Mouse (Mus musculus) limb, embryonic 14.5 days (tissue): ENCODE measurements around the gene Hipk3. TPM values are rescaled to one million over a fixed set of nuclear protein-coding genes. Genes with fewer than 3 reads are reported as not detected.

ENCODE experiments used
- ATAC-seq: fragments of 200-750 bp; cut with Nextera tagmentation; 2 replicates; pipeline ENCODE4 v1.8.0; 2017; ENCODE audit warnings: low read depth, moderate number of reproducible peaks, moderate TSS enrichment; ENCODE audit not compliant: low FRiP score
- DNase-seq: peaks from one replicate; pipeline ENCODE4 v3.0.0-alpha.2; 2015; ENCODE audit warnings: low spot score
- H3K27ac ChIP-seq: fragments of 300-500 bp; sonication (generic); replicated peaks from 2 replicates; pipeline ENCODE4 v1.5.1; 2014; ENCODE audit warnings: low read depth, mild to moderate bottlenecking, low read length, moderate library complexity, mixed read lengths
- H3K27me3 ChIP-seq: fragments of 300-500 bp; sonication (generic); 2 replicates; pipeline ENCODE4 v1.6.1; 2014; ENCODE audit warnings: low read length, mixed read lengths; ENCODE audit not compliant: control insufficient read depth, insufficient read depth
- H3K36me3 ChIP-seq: fragments of 300-500 bp; sonication (generic); 2 replicates; pipeline ENCODE4 v1.6.1; 2014; ENCODE audit warnings: mild to moderate bottlenecking, low read length, moderate library complexity, mixed read lengths; ENCODE audit not compliant: control insufficient read depth, insufficient read depth
- H3K4me1 ChIP-seq: fragments of 300-500 bp; sonication (generic); 2 replicates; pipeline ENCODE4 v1.6.1; 2014; ENCODE audit warnings: antibody characterized with exemption, low read length, mixed read lengths; ENCODE audit not compliant: control insufficient read depth, insufficient read depth
- H3K4me2 ChIP-seq: fragments of 300-500 bp; sonication (generic); replicated peaks from 2 replicates; pipeline ENCODE4 v1.6.1; 2014; ENCODE audit warnings: low read depth, mild to moderate bottlenecking, low read length, moderate library complexity; ENCODE audit not compliant: severe bottlenecking
- H3K4me3 ChIP-seq: fragments of 300-500 bp; sonication (generic); replicated peaks from 2 replicates; pipeline ENCODE4 v1.5.1; 2014; ENCODE audit warnings: low read length
- H3K9ac ChIP-seq: fragments of 300-500 bp; sonication (generic); 2 replicates; pipeline ENCODE4 v1.6.1; 2014; ENCODE audit warnings: mild to moderate bottlenecking, low read depth, low read length, moderate library complexity; ENCODE audit not compliant: severe bottlenecking
- H3K9me3 ChIP-seq: fragments of 300-500 bp; sonication (generic); 2 replicates; pipeline ENCODE4 v1.6.1; 2016; ENCODE audit warnings: low read length; ENCODE audit not compliant: control insufficient read depth
- POLR2A ChIP-seq: fragments of 200-500 bp; IDR thresholded peaks from 2 replicates; pipeline ENCODE4 v1.8.0; 2012; ENCODE audit warnings: inconsistent platforms, mild to moderate bottlenecking, moderate library complexity, borderline replicate concordance; ENCODE audit not compliant: insufficient read depth, insufficient read length; ENCODE audit errors: extremely low read depth
- WGBS: fragments of 180-500 bp; shearing (Covaris S2); extraction: QIAGEN DNeasy Blood & Tissue Kit; methylation state at CpG from one replicate; pipeline ENCODE4 v1.1.7; 2014; 5-methylcytosine and 5-hydroxymethylcytosine counted together
- microRNA counts: library from miRNA; unstranded; fragments of <30 nt; microRNA quantifications from one replicate; lab custom pipeline; 2016
- microRNA-seq: library from miRNA; unstranded; fragments of <30 nt; microRNA quantifications from one replicate; pipeline ENCODE4, GENCODE M21; 2016
- polyA plus RNA-seq, 2 experiments: library from polyadenylated mRNA; depleted of rRNA in 1 of 2; stranded (reverse) in 1 of 2; unstranded in 1 of 2; fragments of >200 nt; fragmentation: Nextera tagmentation in 1 of 2; extraction: Ambion mirVana in 1 of 2; gene quantifications; 2 replicates each; pipeline versions ENCODE4 v1.2.1 to v1.2.3; 2012 to 2014

Gene Hipk3
- polyA plus RNA-seq, 2 experiments = 26.2 to 31.4 TPM

GRCm38 (mm10) chr2:104382813-104383212 lies 111.4 kb downstream of the Hipk3 start:
- ATAC-seq (no peak), DNase-seq (no peak)
- Histone ChIP-seq H3K36me3 (no peaks in the 10 kb centered on the region), H3K9ac (no peak overlapping the region), H3K27ac (no peak overlapping the region), H3K9me3 (no peaks in the 10 kb centered on the region), H3K4me1 (no peaks in the 10 kb centered on the region), H3K4me3 (no peak overlapping the region), H3K4me2 (no peak overlapping the region), H3K27me3 (no peaks in the 10 kb centered on the region)
- TF ChIP-seq POLR2A = no peak
- WGBS = 80% methylated on average over 6 of the region's 6 CpGs

GRCm38 (mm10) chr2:104379304-104379703 lies 114.9 kb downstream of the Hipk3 start:
- Histone ChIP-seq H3K4me3 (no peak overlapping the region), H3K4me2 (no peak overlapping the region), H3K9me3 (no peaks in the 10 kb centered on the region), H3K4me1 (no peaks in the 10 kb centered on the region), H3K9ac (no peak overlapping the region), H3K27ac (no peak overlapping the region), H3K27me3 (no peaks in the 10 kb centered on the region), H3K36me3 (no peaks in the 10 kb centered on the region)
- WGBS = 22% methylated on average over 7 of the region's 7 CpGs
- no peak for TF ChIP-seq POLR2A
- DNase-seq = no peak
- ATAC-seq = no peak; the same call in 1 of the 2 replicates

GRCm38 (mm10) chr2:104378791-104379190 lies 115.5 kb downstream of the Hipk3 start:
- TF ChIP-seq POLR2A = no peak
- no peak for ATAC-seq
- Histone ChIP-seq H3K9me3 (no peaks in the 10 kb centered on the region), H3K4me3 (no peak overlapping the region), H3K4me1 (no peaks in the 10 kb centered on the region), H3K36me3 (no peaks in the 10 kb centered on the region), H3K9ac (no peak overlapping the region), H3K4me2 (no peak overlapping the region), H3K27me3 (no peaks in the 10 kb centered on the region), H3K27ac (no peak overlapping the region)
- WGBS = 16% methylated on average over 3 of the region's 3 CpGs
- DNase-seq = no peak

GRCm38 (mm10) chr2:104377990-104378389 lies 116.3 kb downstream of the Hipk3 start:
- no peaks in the 10 kb centered on the region for H3K4me1 ChIP-seq
- ATAC-seq = no peak
- no peaks in the 10 kb centered on the region for H3K9me3 ChIP-seq
- DNase-seq = no peak
- H3K9ac ChIP-seq = no peak overlapping the region
- no peak overlapping the region for H3K4me3 ChIP-seq
- no peak for TF ChIP-seq POLR2A
- no peak overlapping the region for H3K27ac ChIP-seq
- no peaks in the 10 kb centered on the region for H3K27me3 ChIP-seq
- H3K4me2 ChIP-seq = no peak overlapping the region
- WGBS = 65% methylated on average over 2 of the region's 2 CpGs
- H3K36me3 ChIP-seq = no peaks in the 10 kb centered on the region

MicroRNA genes within 50 kb of the gene (microRNA counts, 519-probe panel; counts per million panel counts)
- not detected for microRNA mmu-miR-1902 (lab: Ali Mortazavi, UCI)

Small RNA genes within 50 kb of the gene (microRNA-seq; reads per million reads assigned to microRNA genes)
- not detected for gene Mir1902

Other genes with a start within 250 kb of the Hipk3 start
- gene D430041D05Rik, start 83.4 kb downstream of the Hipk3 start, polyA plus RNA-seq (2012; rRNA removed) = 1.1 and 1.4 TPM in 2 replicates
- 1.1 and 1.7 TPM in 2 replicates for gene D430041D05Rik, start 83.4 kb downstream of the Hipk3 start, polyA plus RNA-seq (2014; fragmentation: Nextera tagmentation; extraction: Ambion mirVana)
- gene Cstf3, start 96.1 kb upstream of the Hipk3 start, polyA plus RNA-seq (2012; rRNA removed) = 43.7 and 52.2 TPM in 2 replicates
- gene Cstf3, start 96.1 kb upstream of the Hipk3 start, polyA plus RNA-seq (2014; fragmentation: Nextera tagmentation; extraction: Ambion mirVana) = 52.9 and 61.4 TPM in 2 replicates
- gene Tcp11l1, start 217.7 kb upstream of the Hipk3 start, polyA plus RNA-seq (2012; rRNA removed) = 16.7 and 22.5 TPM in 2 replicates
- gene Tcp11l1, start 217.7 kb upstream of the Hipk3 start, polyA plus RNA-seq (2014; fragmentation: Nextera tagmentation; extraction: Ambion mirVana) = 47.6 and 50.8 TPM in 2 replicates
- not detected in 2 replicates for gene Pin1rt1, start 221.9 kb upstream of the Hipk3 start, polyA plus RNA-seq (2012; rRNA removed)
- gene Pin1rt1, start 221.9 kb upstream of the Hipk3 start, polyA plus RNA-seq (2014; fragmentation: Nextera tagmentation; extraction: Ambion mirVana) = 0.32 TPM in 1 of 2 replicates, not detected in the other
- 3.8 and 4.8 TPM in 2 replicates for gene Depdc7, start 248.4 kb upstream of the Hipk3 start, polyA plus RNA-seq (2012; rRNA removed)
- 5.8 and 6.7 TPM in 2 replicates for gene Depdc7, start 248.4 kb upstream of the Hipk3 start, polyA plus RNA-seq (2014; fragmentation: Nextera tagmentation; extraction: Ambion mirVana)